Mouse (Mus musculus) hindbrain, embryonic 15.5 days (tissue): Measurements from ENCODE around the gene Tcea3. TPM values are rescaled to one million over a fixed set of nuclear protein-coding genes. Genes with fewer than 3 reads are reported as not detected.

Experiments used
- ATAC-seq: fragments of 200-750 bp; cut with Nextera tagmentation; 2 replicates; pipeline ENCODE4 v1.8.0; 2017; ENCODE audit warnings: low read depth, moderate number of reproducible peaks, moderate TSS enrichment; ENCODE audit not compliant: low FRiP score
- H3K27ac ChIP-seq: fragments of 300-500 bp; sonication (generic); replicated peaks from 2 replicates; pipeline ENCODE4 v1.5.1; 2015; ENCODE audit warnings: mild to moderate bottlenecking, inconsistent platforms
- H3K27me3 ChIP-seq: fragments of 300-500 bp; sonication (generic); 2 replicates; pipeline ENCODE4 v1.6.1; 2015; ENCODE audit warnings: control low read depth, inconsistent platforms
- H3K36me3 ChIP-seq: fragments of 300-500 bp; sonication (generic); 2 replicates; pipeline ENCODE4 v1.6.1; 2015; ENCODE audit warnings: control low read depth, inconsistent platforms
- H3K4me1 ChIP-seq: fragments of 300-500 bp; sonication (generic); replicated peaks from 2 replicates; pipeline ENCODE4 v1.6.1; 2015; ENCODE audit warnings: control low read depth, inconsistent platforms
- H3K4me2 ChIP-seq: fragments of 300-500 bp; sonication (generic); 2 replicates; pipeline ENCODE4 v1.6.1; 2015; ENCODE audit warnings: moderate library complexity, mild to moderate bottlenecking, inconsistent platforms
- H3K4me3 ChIP-seq: fragments of 300-500 bp; sonication (generic); 2 replicates; pipeline ENCODE4 v1.5.1; 2015; ENCODE audit warnings: mild to moderate bottlenecking, inconsistent platforms
- H3K9ac ChIP-seq: fragments of 300-500 bp; sonication (generic); 2 replicates; pipeline ENCODE4 v1.6.1; 2015; ENCODE audit warnings: inconsistent platforms
- H3K9me3 ChIP-seq: fragments of 300-500 bp; sonication (generic); 2 replicates; pipeline ENCODE4 v1.6.1; 2016; ENCODE audit warnings: control low read depth, inconsistent platforms
- WGBS: fragments of 180-500 bp; shearing (Covaris S2); methylation state at CpG from one replicate; pipeline ENCODE4 v1.1.7; 2015; 5-methylcytosine and 5-hydroxymethylcytosine counted together
- polyA plus RNA-seq: library from polyadenylated mRNA; unstranded; fragments of >200 nt; fragmentation: Nextera tagmentation; extraction: Ambion mirVana; gene quantifications from 2 replicates; pipeline ENCODE4 v1.2.1, GENCODE M21; 2015

Gene Tcea3
- polyA plus RNA-seq, 1 experiment from 2014 or later: 2.4 TPM

GRCm38 (mm10) chr4:136310229-136311041 lies 62.9 kb downstream of the Tcea3 start, which contains the start of gene Hnrnpr:
Hnrnpr (plus strand) TSS chr4:136310942.
- Histone ChIP-seq H3K9me3 (no peaks in the 10 kb centered on the region), H3K27me3 (no peaks in the 10 kb centered on the region), H3K4me1 (peaks cover 44% of the 10 kb centered on the region), H3K4me3 (peak within 1 kb of the TSS; percentile 100), H3K4me2 (peak within 1 kb of the TSS; percentile 78), H3K36me3 (no peaks in the 10 kb centered on the region), H3K27ac (peak within 1 kb of the TSS; percentile 95), H3K9ac (peak within 1 kb of the TSS; percentile 98)
- ATAC-seq: peak; percentile 99
- WGBS: under 1% methylated on average over 64 of the region's 65 CpGs

GRCm38 (mm10) chr4:136311042-136311999 lies 63.8 kb downstream of the Tcea3 start:
- Histone ChIP-seq H3K4me1 (peaks cover 44% of the 10 kb centered on the region), H3K4me2 (peak overlapping the region; percentile 76), H3K9me3 (no peaks in the 10 kb centered on the region), H3K4me3 (peak overlapping the region; percentile 100), H3K27me3 (no peaks in the 10 kb centered on the region), H3K9ac (peak overlapping the region; percentile 98), H3K27ac (peak overlapping the region; percentile 95), H3K36me3 (no peaks in the 10 kb centered on the region)
- peak; percentile 65 for ATAC-seq
- under 1% methylated on average over 69 of the region's 81 CpGs for WGBS

GRCm38 (mm10) chr4:136312616-136313015 lies 65.1 kb downstream of the Tcea3 start:
- Histone ChIP-seq H3K36me3 (peaks cover under 1% of the 10 kb centered on the region), H3K4me3 (peak overlapping the region; percentile 100), H3K9ac (peak overlapping the region; percentile 98; the same call in 1 of the 2 replicates), H3K27me3 (no peaks in the 10 kb centered on the region), H3K4me2 (peak overlapping the region; percentile 76), H3K9me3 (no peaks in the 10 kb centered on the region), H3K4me1 (peaks cover 44% of the 10 kb centered on the region), H3K27ac (no peak overlapping the region)
- no peak for ATAC-seq
- 16% methylated on average over 4 of the region's 4 CpGs for WGBS

- Histone ChIP-seq H3K4me3 (no peak overlapping the region), H3K4me2 (no peak overlapping the region), H3K27ac (no peak overlapping the region), H3K36me3 (peaks cover 35% of the 10 kb centered on the region), H3K27me3 (no peaks in the 10 kb centered on the region), H3K9me3 (no peaks in the 10 kb centered on the region), H3K9ac (no peak overlapping the region), H3K4me1 (peaks cover 24% of the 10 kb centered on the region)
- 87% methylated on average over 4 of the region's 4 CpGs for WGBS
- ATAC-seq: no peak
These were observed 70.1 kb downstream of the Tcea3 start for GRCm38 (mm10) chr4:136317667-136318066.

GRCm38 (mm10) chr4:136320016-136320415 lies 72.5 kb downstream of the Tcea3 start:
- WGBS: 84% methylated on average over 4 of the region's 4 CpGs
- Histone ChIP-seq H3K9me3 (no peaks in the 10 kb centered on the region), H3K4me2 (no peak overlapping the region), H3K4me3 (no peak overlapping the region), H3K4me1 (peaks cover 2% of the 10 kb centered on the region), H3K27me3 (no peaks in the 10 kb centered on the region), H3K27ac (no peak overlapping the region), H3K9ac (no peak overlapping the region), H3K36me3 (peaks cover 35% of the 10 kb centered on the region)
- ATAC-seq: no peak

- WGBS: 67% methylated on average over 2 of the region's 2 CpGs
- no peaks in the 10 kb centered on the region for H3K9me3 ChIP-seq
- no peaks in the 10 kb centered on the region for H3K4me1 ChIP-seq
- no peak overlapping the region for H3K4me2 ChIP-seq
- no peak overlapping the region for H3K4me3 ChIP-seq
- no peak for ATAC-seq
- H3K27ac ChIP-seq: no peak overlapping the region
- H3K9ac ChIP-seq: no peak overlapping the region
- H3K36me3 ChIP-seq: peaks cover 37% of the 10 kb centered on the region
- H3K27me3 ChIP-seq: no peaks in the 10 kb centered on the region
These were observed 76.7 kb downstream of the Tcea3 start for GRCm38 (mm10) chr4:136324226-136324625.

Other genes starting within 250 kb of the Tcea3 start
- 26.9 and 27.2 TPM in 2 replicates for gene Eloa, start 226.0 kb upstream of the Tcea3 start, polyA plus RNA-seq
- gene Rpl11, start 194.3 kb upstream of the Tcea3 start, polyA plus RNA-seq: 257 and 270 TPM in 2 replicates
- 208 TPM in 2 replicates for gene Id3, start 104.2 kb upstream of the Tcea3 start, polyA plus RNA-seq
- 2.8 and 3.6 TPM in 2 replicates for gene E2f2, start 75.3 kb upstream of the Tcea3 start, polyA plus RNA-seq
- 5.8 and 6.5 TPM in 2 replicates for gene Asap3, start 41.4 kb upstream of the Tcea3 start, polyA plus RNA-seq
- 38.8 and 41.3 TPM in 2 replicates for gene Zfp46, start 37.0 kb downstream of the Tcea3 start, polyA plus RNA-seq
- gene Hnrnpr, start 63.2 kb downstream of the Tcea3 start, polyA plus RNA-seq: 177 and 190 TPM in 2 replicates
- 1.9 and 3.3 TPM in 2 replicates for gene Htr1d, start 175.8 kb downstream of the Tcea3 start, polyA plus RNA-seq
- 0.33 and 0.51 TPM in 2 replicates for gene 6030445D17Rik, start 214.5 kb downstream of the Tcea3 start, polyA plus RNA-seq
- gene Luzp1, start 222.0 kb downstream of the Tcea3 start, polyA plus RNA-seq: 58.1 and 61.2 TPM in 2 replicates